Mouse (Mus musculus): ENCODE results near the gene Ciao2b.
"Not testable (repeated sequence)": the region's sequence is repeated elsewhere in the genome, so short reads cannot be mapped to it uniquely, and the experiment has no call there.

The Ciao2b gene

DNA sequence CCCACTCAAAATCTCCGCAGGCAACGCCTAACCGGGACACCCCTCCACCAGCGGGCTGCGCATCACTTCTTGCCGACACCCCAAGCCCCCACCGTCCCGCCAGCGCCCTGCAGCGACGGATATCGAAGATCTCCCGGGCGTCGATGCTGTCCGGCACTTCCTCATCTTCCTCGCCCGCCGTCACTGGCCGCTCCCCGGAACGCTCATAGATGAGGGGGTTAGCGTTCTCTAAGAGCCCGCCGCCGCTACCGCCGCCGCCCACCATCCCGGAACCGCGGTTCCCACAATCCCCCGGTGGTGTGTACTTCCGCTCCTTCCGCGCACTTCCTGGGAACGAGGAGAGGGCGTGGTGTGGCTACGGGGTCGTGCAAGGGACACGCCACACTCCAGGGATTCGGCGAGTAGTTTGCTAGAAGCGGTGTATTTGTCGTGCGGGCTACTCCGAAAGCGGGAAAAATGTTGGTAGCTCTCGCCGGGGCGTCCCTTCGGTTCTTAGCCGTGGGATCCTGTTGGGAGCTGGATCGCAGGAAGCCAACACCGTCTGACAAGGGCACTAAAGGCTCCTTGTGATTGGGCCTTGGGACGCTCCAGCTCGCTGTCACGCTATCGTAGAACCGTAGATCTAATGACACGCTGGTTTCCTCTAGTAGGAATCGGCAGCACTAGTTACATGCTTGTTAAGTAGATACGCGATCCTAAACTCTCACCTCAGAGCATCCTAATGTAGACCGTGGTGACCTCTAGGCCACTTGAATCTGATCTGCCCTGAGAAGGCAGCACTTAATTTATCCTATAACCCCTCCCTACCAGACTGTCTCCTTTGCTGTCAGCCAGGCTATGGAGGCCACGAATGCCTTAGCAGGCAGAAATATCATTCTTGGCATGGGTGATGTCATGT, at the start of gene Ciao2b:
Gene Ciao2b (minus strand): TSS at position 540 of the 898 bp plus-strand sequence.
- peak; percentile 88 to 90 for DNase-seq

- no peak for DNase-seq
Measured at GRCm38 (mm10) chr8:104688433-104688832, 46.7 kb upstream of the Ciao2b start.

GRCm38 (mm10) chr8:104655614-104656013, 13.8 kb upstream of the Ciao2b start:
- no peak for DNase-seq

- DNase-seq: peak; percentile 52 to 76
Measured at GRCm38 (mm10) chr8:104654984-104655383, 13.2 kb upstream of the Ciao2b start.

DNA sequence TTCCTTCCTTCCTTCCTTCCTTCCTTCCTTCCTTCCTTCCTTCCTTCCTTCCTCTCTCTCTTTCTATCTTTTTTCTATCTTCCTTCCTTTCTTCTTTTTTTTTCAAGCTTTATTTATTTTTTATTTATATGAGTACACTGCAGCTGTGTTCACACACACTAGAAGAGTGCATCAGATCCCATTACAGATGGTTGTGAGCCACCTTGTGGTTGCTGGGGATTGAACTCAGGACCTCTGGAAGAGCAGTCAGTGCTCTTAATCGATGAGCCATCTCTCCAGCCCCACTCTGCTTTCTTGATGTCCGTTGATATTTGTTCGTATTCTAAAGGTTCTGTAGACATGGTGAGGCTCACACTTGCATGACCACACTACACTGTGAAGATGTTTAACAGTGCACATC, 2.4 kb upstream of the Ciao2b start:
- DNase-seq: not testable (repeated sequence)

GRCm38 (mm10) chr8:104642324-104642654, 524 bp upstream of the Ciao2b start:
- no peak for DNase-seq

DNA sequence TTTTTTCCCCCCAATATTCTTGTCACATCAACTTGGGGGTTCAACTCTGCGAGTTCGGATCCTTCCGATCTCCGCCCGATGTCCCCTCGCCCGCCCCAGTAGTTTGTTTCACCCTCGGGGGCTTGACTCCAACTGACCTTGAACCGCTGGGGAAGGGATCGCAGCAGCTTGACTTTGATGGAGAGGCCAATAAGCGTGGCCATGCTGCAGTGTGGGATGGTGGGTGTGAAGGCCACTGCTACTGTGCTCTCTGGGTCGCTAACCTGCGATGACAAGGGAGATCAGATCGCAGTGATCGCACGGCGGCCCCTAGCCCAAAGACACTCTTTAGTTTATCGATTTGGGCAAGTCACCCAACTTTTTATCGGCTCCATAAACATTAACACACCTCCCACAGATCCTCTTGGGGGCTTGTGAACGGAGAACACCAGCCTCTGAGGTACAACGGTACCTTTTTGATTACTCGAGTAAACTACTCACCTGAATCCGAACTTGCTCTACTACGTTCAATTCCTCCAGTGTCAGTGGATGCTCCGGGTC, 864 bp downstream of the Ciao2b start:
- no peak for DNase-seq

GRCm38 (mm10) chr8:104640241-104640640, 1.5 kb downstream of the Ciao2b start:
- DNase-seq: no peak

DNA sequence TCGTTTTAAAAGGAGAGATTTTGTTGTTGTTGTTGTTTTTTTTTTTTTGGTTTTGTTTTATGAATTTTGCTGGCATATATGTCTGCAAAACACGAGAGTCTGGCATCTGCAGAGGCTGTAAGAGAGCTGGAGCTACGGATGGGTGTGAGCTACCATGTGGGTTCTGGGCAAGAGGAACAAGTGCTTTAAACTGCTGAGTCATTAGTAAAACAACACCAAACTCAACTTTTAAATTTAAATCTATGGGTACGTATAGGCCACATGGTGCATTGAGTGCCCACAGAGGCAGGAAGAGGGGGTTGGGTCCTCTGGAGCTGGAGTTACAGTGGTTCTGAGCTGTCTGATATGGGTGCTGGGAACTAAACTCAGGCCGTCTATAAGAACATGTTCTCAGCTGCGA, 3.8 kb downstream of the Ciao2b start:
- no peak for DNase-seq

- no peak for DNase-seq
Measured at GRCm38 (mm10) chr8:104635004-104635710, 6.6 kb downstream of the Ciao2b start.

GRCm38 (mm10) chr8:104633156-104633744, 8.5 kb downstream of the Ciao2b start:
- DNase-seq: peak in 1 of 2 experiments; percentile 2

- peak in 1 of 2 experiments; percentile 2 for DNase-seq
Measured at GRCm38 (mm10) chr8:104632486-104632885, 9.3 kb downstream of the Ciao2b start.

GRCm38 (mm10) chr8:104631975-104632374, 9.8 kb downstream of the Ciao2b start:
- DNase-seq: peak in 1 of 2 experiments; percentile 3

GRCm38 (mm10) chr8:104630981-104631663, 10.6 kb downstream of the Ciao2b start, which contains the start of gene Rrad:
Gene Rrad (minus strand): TSS chr8:104631327.
- peak; percentile 61 to 69 for DNase-seq

GRCm38 (mm10) chr8:104630574-104630973, 11.2 kb downstream of the Ciao2b start:
- DNase-seq: peak in 1 of 2 experiments; percentile 18

DNA sequence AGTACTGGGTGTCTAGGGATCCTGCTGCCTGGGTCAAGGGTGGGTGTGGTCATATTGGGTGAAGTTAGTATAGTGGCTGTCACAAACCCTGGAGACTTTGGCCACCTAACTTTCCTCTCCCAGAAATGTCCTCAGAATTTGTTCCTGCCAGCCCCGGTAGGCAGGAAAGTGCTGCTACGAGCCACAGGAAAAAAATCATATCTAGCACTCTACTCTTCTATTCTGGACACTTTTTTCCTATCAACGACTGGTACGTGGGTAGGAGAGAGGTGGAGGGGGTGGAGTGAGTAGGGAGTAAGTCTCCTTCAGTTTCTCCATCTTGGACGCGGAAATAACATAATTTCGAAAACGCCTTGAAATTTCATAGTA, 11.7 kb downstream of the Ciao2b start:
- no peak for DNase-seq

DNA sequence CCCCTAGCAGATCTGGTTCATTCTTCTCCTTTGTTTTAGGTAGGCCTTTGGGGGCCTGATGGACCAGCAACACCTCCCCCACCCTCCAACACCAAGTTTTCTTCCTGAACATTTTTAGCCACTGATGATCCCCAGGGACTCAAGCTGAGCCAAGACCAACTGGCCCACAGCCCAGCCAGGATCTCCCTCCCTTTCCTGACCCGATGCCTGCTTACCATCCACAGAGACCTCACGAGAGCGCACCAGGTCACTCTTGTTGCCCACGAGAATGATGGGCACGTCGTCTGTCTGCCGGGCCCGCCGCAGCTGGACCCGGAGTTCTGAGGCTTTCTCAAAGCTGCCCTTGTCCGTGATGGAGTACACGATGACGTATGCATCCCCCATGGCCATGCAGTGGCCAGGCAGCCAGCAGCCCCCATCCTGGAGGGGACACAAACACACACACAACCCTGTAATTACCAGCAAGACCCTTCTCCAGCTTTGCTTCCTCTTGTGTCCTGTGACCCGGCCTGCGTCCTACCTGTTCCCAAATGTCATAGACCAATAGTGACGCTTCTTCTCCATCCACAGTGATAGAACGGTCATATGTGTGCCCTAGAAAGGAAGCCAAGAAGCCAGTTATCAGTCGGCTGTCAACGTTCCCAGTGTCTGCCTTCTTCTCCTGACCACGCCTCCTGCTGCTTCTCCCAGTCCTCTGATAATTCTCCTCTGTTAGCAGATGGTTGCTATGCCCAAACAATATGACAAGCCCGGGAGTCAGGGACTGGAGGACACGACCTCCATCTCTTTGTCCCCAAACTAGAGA, 12.3 kb downstream of the Ciao2b start:
- peak in 1 of 2 experiments; percentile 7 for DNase-seq

GRCm38 (mm10) chr8:104628402-104628801, 13.4 kb downstream of the Ciao2b start:
- DNase-seq: no peak

GRCm38 (mm10) chr8:104627065-104627740, 14.6 kb downstream of the Ciao2b start:
- DNase-seq: no peak

DNA sequence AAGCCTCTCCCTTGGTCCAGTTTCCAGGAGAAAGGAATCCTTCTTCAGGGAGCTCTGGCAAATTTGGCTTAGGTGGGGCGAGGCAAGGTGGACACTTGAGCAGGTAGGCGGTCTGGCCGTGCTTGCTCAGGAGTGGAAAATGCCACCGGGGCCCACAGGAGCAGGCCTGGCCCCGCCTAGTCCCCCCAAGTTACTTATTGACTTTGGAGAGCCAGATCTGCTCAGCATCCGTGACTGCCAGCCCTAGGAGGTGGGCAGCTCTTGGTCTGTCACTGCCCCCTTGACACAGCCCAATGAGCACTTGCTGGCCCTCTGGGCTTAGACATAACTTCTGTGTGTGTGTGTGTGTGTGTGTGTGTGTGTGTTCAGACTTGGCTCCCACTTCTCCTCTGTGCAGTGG, 17.6 kb downstream of the Ciao2b start, which contains the start of gene Cdh16:
Gene Cdh16 (minus strand): TSS at position 236 of the 400 bp plus-strand sequence.
- DNase-seq: peak; percentile 70 to 76

DNA sequence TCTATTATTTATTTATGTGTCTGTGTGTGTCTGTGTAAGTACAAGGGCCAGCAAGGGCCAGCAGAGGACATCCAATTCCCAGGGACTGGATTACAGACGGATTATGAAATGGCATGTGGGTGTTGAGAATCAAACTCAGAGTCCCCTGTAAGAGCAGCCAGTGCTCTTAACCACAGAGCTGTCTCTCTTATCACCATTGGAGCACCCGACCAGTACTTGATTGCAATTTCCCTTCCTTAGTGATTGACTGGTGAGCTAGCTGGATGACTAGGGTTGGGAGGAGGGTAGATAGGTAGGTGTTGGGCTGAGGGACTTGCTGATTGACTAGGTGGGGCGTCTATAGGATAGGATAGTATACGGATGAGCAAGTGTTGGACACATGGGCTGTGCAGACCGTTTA, 21.0 kb downstream of the Ciao2b start:
- DNase-seq: no peak
